Mouse (Mus musculus) olfactory bulb, adult 2 months (tissue): ENCODE results near the gene Eno1. TPM values are rescaled to one million over a fixed set of nuclear protein-coding genes. Genes with fewer than 3 reads are reported as not detected.
"Not testable (repeated sequence)": the region's sequence is repeated elsewhere in the genome, so short reads cannot be mapped to it uniquely, and the experiment has no call there.

Source experiments
- H3K27ac ChIP-seq: fragments of 200-500 bp; 2 replicates; pipeline ENCODE4 v1.5.1; 2012; ENCODE audit warnings: low read depth, low read length; ENCODE audit not compliant: insufficient read depth
- H3K4me1 ChIP-seq: fragments of 200-500 bp; 2 replicates; pipeline ENCODE4 v1.6.1; 2012; ENCODE audit warnings: low read length; ENCODE audit not compliant: control insufficient read depth, insufficient read depth
- H3K4me3 ChIP-seq: fragments of 200-500 bp; 2 replicates; pipeline ENCODE4 v1.5.1; 2012; ENCODE audit warnings: mild to moderate bottlenecking, low read depth, low read length, moderate library complexity; ENCODE audit not compliant: insufficient read depth
- CTCF ChIP-seq: fragments of 200-500 bp; IDR thresholded peaks from 2 replicates; pipeline ENCODE4 v1.5.1; 2012; ENCODE audit warnings: low read depth, mild to moderate bottlenecking, low read length, moderate library complexity; ENCODE audit not compliant: insufficient read depth
- POLR2A ChIP-seq: fragments of 200-500 bp; IDR thresholded peaks from 2 replicates; pipeline ENCODE4 v1.6.1; 2012; ENCODE audit warnings: mild to moderate bottlenecking, low read depth, low read length, moderate library complexity; ENCODE audit not compliant: insufficient read depth
- WGBS: fragments of 180-500 bp; shearing (Covaris S2); methylation state at CpG from one replicate; pipeline ENCODE4 v1.1.7; 2018; 5-methylcytosine and 5-hydroxymethylcytosine counted together
- polyA plus RNA-seq: library from polyadenylated mRNA; stranded (reverse); fragments of >200 nt; gene quantifications from 2 replicates; pipeline ENCODE4 v1.2.4, GENCODE M21; 2012; ENCODE audit warnings: low replicate concordance; ENCODE audit not compliant: missing spikeins, insufficient read depth, insufficient read length

Eno1 gene
- polyA plus RNA-seq, 1 experiment = not detected

- TF ChIP-seq CTCF (no peak), POLR2A (no peak)
- 50% methylated on average over 21 of the region's 21 CpGs for WGBS
- H3K4me3 ChIP-seq = 0 out of 2 replicates have a peak overlapping the region, but pooled peaks have one; percentile 1
- peak overlapping the region; percentile 84 for H3K27ac ChIP-seq
- H3K4me1 ChIP-seq = peaks cover 34% of the 10 kb centered on the region
These were observed 30.2 kb downstream of the Eno1 start for GRCm38 (mm10) chr4:150266655-150267223.

DNA sequence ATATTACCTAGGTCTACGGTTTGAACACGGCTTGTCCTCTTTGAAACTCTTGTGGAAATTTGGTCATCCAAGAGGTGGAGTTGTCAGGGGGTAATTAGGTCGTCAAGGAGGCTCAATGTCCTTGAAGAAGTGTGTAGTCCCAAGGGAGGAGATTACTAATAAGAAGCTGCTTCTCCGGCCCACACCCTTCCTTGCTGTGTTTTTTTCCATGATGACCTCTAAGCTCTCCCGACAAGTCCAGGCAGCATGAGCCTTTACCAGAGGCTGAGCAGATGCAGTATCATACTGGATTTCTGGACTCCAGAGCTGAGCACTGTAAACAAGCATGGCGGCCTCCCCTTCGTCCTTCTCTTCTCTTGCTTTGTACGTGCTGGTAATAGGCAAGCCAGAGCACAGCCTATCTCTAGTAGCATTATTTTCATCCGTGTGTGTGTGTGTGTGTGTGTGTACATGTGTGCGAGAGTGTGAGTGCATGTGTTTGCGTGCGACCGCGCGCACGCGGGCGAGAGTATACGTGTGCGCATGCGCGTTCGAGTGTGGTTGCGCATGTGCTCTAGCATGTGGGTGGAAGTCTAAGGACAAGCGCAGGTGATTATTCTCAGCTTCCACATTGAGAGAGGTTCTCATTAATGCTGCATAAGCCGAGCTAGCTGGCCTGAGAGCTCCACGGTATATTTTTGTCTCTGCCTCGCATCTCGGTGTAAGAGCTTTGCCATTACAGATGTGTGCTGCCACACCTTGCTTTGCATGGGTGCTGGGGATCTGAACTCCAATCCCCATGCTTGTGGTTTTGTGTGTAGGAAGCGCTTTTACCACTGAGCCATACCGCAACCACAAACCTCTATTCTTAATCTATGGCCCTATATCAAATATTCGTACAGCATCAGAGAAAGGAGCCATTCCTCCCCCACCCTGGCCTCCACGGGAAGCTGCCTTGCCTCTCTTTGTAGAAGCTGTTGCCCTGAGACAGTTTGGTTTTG, 32.4 kb downstream of the Eno1 start:
- peaks cover 39% of the 10 kb centered on the region for H3K4me1 ChIP-seq
- TF ChIP-seq CTCF (no peak), POLR2A (no peak)
- no peak overlapping the region for H3K27ac ChIP-seq
- WGBS = 88% methylated on average over 33 of the region's 33 CpGs
- no peak overlapping the region for H3K4me3 ChIP-seq

- WGBS = 72% methylated on average over 7 of the region's 7 CpGs
- Histone ChIP-seq H3K27ac (no peak overlapping the region), H3K4me1 (peaks cover 36% of the 10 kb centered on the region), H3K4me3 (no peak overlapping the region)
- no peak for TF ChIP-seq CTCF
- TF ChIP-seq POLR2A = no peak
These were observed 33.2 kb downstream of the Eno1 start for GRCm38 (mm10) chr4:150269679-150270078.

DNA sequence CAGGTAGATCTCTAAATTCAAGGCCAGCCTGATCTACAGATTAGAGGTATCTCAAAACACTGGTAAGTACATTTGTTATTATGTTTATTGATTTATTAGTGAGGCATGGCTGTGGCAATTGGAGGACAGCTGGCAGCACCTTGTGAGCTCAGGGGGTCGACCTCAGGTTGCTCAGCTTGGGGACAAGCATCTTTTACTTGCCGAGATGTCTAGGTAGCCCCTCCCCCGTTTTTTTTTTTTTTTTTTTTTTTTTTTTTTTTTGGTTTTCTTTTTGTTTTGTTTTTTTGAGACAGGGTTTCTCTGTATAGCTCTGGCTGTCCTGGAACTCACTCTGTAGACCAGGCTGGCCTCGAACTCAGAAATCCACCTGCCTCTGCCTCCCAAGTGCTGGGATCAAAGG, 34.2 kb downstream of the Eno1 start:
- H3K27ac ChIP-seq, H3K4me3 ChIP-seq: not testable (repeated sequence)
- peaks cover 30% of the 10 kb centered on the region for H3K4me1 ChIP-seq
- 78% methylated on average over 4 of the region's 4 CpGs for WGBS

DNA sequence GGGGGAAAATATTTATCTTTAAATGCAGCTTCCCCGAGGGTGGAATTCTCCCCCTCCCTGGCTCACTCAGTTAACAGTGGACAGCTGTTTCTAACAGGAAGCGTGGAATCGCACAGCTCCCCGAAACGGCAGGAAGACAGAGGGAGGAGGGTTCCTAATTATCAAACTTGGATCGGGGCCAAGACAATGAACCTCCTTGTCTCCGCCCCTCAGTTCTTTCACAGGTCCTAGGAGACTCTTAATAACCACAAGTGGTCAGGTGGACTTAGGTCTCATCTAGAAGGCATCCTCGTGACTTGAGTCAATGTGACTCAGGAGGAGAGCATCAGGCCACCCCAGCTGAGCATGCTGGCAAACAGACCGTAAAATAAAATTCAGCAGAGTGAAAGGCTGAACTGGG, 36.2 kb downstream of the Eno1 start:
- Histone ChIP-seq H3K4me3 (no peak overlapping the region), H3K27ac (peak overlapping the region; percentile 74), H3K4me1 (peaks cover 20% of the 10 kb centered on the region)
- TF ChIP-seq CTCF = no peak
- TF ChIP-seq POLR2A = no peak
- 2% methylated on average over 9 of the region's 9 CpGs for WGBS

GRCm38 (mm10) chr4:150275531-150275930, 39.0 kb downstream of the Eno1 start:
- H3K4me1 ChIP-seq = peaks cover 13% of the 10 kb centered on the region

DNA sequence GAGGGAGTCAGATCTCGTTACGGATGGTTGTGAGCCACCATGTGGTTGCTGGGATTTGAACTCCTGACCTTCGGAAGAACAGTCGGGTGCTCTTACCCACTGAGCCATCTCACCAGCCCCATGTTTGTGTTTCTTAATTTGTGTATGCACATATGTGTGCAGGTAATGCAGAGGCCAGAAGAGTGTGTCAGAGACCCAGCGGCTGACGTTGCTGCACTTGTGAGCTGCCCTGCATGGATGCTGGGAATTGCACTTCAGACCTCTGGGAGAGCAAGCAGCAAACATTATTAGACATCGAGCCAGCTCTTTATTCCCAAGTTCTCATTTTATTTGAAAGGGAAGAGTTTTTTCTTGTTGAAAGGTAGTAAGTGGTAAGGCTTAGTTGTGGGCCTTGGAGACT, 42.8 kb downstream of the Eno1 start:
- 77% methylated on average over 7 of the region's 7 CpGs for WGBS
- H3K4me3 ChIP-seq, H3K4me1 ChIP-seq, H3K27ac ChIP-seq: not testable (repeated sequence)

More at GRCm38 (mm10) chr4:150275531-150275930, 39.0 kb downstream of the Eno1 start:
- 90% methylated on average over 5 of the region's 5 CpGs for WGBS
- no peak for TF ChIP-seq POLR2A
- no peak for TF ChIP-seq CTCF
- no peak overlapping the region for H3K4me3 ChIP-seq
- no peak overlapping the region for H3K27ac ChIP-seq

DNA sequence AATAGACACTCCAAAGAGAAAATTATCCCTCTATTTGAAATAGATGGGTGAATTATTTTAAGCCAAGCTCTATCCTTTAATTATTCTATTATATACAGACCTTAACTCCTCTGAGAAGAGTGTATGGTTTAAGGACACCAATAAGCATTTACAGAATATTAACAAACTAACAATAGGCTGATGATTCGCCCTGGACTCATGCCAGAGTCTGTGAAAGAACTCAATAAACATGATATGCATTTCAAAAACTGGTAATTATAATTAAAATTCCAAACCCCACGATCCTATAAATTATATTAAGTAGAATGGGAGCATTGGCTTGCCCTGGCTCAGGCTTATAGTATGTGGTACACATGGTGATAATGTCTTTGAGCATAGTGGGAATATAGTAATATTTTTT, 43.5 kb downstream of the Eno1 start:
- H3K27ac ChIP-seq = no peak overlapping the region
- 46% methylated on average over 2 of the region's 2 CpGs for WGBS
- no peak for TF ChIP-seq CTCF
- TF ChIP-seq POLR2A = no peak
- H3K4me1 ChIP-seq = no peaks in the 10 kb centered on the region
- no peak overlapping the region for H3K4me3 ChIP-seq

DNA sequence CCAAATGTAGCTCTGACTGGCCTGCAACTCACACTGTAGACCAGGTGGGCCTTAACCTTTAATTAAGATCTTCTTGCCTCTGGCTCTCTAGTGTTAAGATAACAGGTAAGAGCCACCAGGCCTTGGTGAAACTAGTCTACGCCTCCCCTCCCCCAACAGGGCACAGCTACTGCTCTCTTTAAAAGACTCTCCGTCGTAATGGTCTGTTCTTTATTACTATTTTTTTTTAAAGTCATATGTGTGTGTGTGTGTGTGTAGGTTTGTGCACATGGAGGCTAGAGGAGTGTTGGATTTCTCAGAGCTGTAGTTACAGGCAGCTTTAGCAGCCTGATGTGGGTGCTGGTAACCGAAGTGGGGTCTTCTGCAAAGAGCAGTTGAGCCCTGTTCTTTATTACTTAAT, 43.9 kb downstream of the Eno1 start:
- TF ChIP-seq CTCF = no peak
- TF ChIP-seq POLR2A = no peak
- H3K4me1 ChIP-seq = no peaks in the 10 kb centered on the region
- 43% methylated on average over 4 of the region's 4 CpGs for WGBS
- H3K27ac ChIP-seq = no peak overlapping the region
- no peak overlapping the region for H3K4me3 ChIP-seq
